Mouse (Mus musculus) left cerebral cortex, adult 8-10 months (tissue): Measurements from ENCODE around the gene Gm6583. TPM values are rescaled to one million over a fixed set of nuclear protein-coding genes. Genes with fewer than 3 reads are reported as not detected.
"Not testable (repeated sequence)": the region's sequence is repeated elsewhere in the genome, so short reads cannot be mapped to it uniquely, and the experiment has no call there.

ENCODE experiments used
- DNase-seq, 2 experiments: peaks; one replicate each; pipeline ENCODE4 v3.0.0; 2022; ENCODE audit warnings: low spot score in 2 of 2
- total RNA-seq, 4 experiments: library from RNA; stranded (reverse); gene quantifications; 2 replicates each; pipeline ENCODE4 v1.2.4; 2022

The Gm6583 gene
- total RNA-seq, 4 experiments from 2014 or later = 0.14 TPM; not detected in 3

DNA sequence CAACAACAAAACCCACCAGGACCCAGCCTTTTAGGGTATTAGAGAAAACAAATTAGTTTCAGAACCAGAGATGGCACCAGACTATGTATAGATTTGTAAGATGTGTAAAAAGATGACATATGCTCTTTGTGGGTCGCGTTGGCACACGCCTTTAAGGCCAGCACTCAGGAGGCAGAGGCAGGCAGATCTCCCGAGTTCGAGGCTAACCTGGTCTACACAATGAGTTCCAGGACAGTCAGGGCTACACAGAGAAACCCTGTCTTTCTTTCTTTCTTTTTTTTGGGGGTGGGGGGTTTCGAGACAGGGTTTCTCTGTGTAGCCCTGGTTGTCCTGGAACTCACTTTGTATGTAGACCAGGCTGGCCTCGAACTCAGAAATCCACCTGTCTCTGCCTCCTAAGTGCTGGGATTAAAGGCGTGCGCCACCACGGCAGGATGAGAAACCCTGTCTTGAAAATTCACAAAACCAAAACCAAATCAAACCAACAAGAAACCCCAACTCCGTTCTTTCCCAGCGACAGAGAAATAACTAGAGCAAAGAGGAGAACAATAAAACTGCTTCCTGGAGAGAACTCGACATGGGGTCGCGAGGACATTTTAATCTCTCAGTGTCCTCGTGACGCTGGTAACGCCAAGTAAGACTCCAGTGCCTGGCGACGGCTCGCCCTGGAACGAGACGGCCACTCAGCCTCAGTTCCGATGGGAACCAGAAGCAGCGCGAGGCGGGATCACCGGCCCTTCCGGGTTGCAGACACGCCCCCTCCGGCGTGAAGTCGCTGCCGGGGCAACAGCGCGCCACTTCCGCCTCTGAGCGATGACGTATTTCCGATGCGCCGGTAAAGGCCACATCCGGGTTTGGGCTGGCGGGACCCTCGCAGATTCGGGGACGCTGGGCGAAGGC is 30.0 kb downstream of the Gm6583 start, which contains the start of gene Tfip11:
TSS of gene Tfip11 (plus strand) at position 813 of the 900 bp plus-strand sequence.
- peak; percentile 94 to 95 for DNase-seq

DNA sequence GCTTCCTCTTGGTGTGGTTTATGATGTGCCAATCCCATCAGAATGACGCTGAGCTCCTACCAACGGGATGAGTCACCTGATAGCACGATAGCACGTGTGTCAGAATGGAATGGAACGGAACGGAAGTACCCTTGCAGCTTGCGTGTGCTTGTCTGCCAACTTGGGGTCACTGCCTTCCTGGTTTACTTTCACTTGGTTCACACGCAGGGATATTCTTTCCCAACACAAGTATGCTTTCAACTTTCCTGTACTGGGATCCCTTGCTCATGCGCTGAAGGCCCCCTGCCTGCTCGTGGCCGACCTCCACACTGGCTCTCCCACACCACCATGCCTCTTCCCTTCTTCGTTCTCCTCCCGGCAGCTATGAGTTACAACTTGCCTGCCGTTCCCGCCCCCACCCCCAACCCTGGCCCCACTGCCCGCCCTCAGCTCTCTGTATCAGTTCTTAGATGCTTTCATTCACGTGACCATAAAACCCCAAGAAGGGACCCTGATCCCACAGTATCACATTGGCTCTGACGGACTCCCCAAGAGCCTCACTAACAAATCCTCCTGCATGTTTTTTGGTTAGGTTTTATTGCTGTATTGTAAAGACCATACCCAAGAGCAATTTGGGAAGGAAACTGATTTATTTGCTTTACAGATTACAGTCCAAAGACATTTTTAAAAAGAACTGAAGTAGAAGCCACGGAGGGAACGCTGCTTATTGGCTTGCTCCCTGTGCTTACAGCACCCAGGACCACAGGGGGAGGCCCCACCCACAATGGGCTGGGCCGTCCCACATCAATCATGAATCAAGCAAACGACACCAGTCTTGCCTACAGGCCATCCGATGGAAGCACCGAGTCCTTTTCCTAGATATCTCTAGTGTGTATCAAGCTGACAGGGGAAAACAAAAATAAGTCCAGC is 30.9 kb downstream of the Gm6583 start:
- no peak for DNase-seq

DNA sequence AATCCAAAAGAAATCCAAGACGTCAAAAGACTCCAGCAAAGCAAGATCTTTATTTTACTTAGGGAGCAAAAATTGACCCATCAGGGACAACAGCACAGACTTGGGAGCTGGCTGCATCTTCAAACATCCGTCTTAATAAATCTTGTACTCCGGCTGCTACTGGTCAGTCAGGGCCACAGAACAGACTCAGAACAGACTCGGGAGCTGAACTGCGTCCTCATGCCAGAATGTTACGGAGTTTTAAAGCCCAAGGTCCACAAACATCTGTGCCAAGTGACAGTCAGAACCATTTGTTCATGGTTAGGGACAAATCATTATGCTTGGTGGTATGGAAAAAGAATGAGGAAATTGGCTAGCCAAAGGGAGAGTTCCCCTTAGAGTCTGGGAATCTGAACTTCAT is 32.6 kb downstream of the Gm6583 start:
- no peak for DNase-seq

DNA sequence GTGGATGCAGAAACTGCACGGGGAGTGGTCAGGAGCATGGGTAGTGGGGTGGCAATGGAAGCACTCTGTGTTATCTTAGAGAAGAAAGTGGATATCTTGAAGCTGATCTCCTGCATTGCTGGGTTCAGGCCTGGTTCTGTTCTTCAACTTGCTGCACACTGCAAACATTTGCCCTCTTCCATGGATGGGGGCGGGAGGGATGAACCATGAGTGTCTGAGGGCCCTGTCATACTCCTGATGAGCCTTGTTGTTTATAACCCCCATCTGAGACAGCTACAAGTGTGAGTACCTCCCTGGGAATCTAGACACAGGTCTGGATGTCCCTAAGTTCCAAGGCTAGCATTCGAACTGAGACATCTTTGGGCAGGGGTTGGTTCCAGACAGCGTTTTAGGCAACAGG is 34.5 kb downstream of the Gm6583 start:
- DNase-seq = no peak

DNA sequence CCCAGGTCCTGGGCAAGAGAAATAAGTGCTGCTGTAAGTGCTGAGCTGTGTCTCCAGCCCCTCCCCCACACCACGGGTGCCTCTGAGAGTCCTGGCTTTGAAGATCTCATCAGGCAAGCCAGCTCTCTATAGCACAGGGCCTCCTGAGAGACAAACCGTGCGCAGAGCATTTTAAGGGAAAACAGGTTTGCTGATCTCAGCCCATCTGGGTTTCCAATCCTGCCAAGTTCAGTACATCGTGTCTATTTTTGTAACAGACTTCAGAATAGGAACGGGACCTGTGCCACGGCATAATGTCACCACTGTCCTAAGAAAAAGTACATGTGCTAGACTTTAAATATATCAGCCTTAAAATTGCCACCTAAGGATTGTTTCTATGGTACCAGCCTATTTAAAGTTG is 34.9 kb downstream of the Gm6583 start:
- DNase-seq = peak; percentile 37 to 94

DNA sequence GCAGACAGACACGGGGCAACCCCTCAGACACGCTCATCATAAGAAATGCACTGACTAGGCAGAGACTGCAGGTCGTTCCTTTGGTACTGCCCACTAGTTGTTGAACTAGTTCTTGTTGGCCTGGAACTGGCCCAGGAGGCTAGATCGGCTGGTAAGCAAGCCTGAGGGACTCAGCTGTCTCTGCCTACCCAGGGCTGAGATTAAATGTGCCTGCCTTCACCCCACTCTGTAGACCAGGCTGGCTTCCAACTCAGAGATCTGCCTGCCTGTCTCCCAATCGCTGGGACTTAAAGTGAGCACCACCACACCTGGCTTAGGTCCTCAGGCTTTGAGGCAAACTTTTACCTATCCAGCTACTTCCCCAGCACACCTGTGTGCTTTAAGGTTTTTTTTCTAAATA is 35.5 kb downstream of the Gm6583 start:
- peak in 1 of 2 experiments; percentile 51 for DNase-seq

DNA sequence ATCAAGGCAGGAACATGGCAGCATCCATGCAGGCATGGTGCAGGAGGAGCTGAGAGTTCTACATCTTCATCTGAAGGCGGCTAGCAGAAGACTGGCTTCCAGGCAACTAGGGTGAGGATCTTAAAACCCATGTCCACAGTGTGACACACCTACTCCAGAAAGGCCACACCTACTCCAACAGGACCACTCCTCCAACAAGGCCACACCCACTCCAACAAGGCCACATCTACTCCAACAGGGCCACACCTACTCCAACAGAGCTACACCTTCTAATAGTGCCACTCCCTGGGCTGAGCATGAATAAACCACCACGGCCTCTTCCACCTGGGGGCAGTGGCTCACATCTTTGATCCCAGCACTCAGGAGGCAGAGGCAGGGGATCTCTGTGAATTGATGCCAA is 36.5 kb downstream of the Gm6583 start:
- DNase-seq = not testable (repeated sequence)

DNA sequence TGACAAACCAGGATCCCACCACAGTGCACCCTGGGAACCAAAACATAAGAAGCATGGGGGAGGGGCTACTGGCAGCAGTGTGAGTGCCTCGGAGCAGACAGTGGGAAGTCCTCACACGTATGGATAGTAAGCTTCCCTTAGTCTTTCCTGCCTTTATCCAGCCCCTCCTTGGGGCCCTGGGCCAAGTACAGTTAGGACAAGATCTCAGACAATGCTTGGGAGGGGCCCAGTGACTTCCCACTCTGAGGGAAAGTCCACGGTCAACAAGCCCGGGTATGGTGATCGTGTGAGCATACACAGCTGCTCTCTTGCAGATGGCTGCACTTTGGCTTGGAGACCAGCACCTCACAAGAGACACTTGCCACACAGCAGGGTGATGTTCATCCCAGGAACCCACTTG is 38.5 kb downstream of the Gm6583 start:
- no peak for DNase-seq

DNA sequence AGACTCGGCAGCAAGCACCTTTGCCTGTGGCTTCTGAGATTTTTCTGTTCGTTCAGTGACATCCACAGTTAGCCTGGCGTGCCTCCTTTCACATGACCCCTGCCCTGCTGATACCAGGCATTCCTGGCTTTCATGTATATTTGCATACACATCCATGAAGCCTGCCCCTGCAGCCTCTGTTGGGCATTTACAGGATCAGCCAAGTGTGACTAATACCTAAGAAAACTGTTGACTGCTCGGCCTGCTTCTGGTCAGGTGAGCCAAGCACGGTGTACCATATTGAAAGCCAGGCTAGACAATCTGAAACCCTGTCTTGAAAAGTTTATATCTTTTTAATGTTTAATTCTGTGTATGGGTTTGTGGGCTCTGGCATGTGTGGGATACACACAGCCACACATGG is 39.4 kb downstream of the Gm6583 start:
- DNase-seq = no peak

DNA sequence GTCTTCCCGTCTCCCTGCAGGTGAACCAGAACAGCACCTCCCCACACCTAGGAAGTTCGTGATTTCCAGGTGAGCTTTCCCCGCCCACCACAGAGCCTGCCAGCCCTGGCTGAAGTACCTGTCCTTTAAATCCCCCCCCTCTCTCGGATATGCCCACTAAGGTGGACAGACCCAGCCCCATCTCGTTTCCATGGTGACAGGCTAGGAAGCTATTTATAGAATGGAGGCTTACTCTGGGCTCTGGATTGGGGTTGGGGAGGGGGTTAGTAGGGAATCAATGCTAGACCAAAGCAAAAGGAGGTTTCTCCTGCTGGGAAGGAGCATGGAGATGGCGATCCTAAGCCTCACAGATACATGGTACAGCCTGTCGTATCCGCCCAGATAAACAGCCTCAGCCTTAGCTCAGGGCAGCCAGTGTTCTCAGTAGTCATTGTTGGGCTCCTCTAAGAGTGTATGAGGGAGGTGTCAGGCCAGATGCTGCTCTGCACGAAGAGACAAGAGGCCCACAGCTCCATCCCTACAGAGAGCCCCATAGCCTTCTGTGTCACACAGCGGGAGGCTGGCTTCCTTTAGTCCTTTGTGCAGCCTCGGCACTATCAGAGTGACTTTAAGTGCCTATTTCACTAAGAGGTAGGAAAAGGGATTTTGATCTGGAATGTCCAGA is 42.5 kb downstream of the Gm6583 start:
- DNase-seq = no peak

DNA sequence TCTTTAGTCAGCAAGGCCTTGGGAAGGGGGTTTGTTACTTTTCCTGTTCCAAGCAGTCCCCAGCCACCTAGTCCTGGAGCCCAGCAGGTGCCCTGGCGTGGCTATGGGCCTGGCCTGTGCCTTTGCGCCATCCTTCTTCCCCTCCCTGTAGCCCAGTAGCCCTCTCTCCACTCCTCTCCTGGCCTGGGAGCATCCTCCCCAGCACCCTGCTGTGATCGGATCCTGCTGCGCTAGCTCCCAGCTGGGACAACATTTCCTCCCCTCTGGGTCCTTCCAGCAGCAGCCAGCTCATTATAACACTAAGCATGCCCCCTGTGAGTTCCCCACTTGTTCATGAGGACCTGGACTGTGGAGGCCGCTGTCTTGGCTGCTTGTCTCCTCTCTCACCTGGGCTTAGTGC is 50.0 kb downstream of the Gm6583 start:
- no peak for DNase-seq

Other genes with a start within 250 kb of the Gm6583 start
- gene Cryba4, start 103.5 kb downstream of the Gm6583 start, total RNA-seq = 1 to 10 TPM in 1 of 4 experiments, under 1 TPM in 3; 0.51 to 1.5 (median 0.82) TPM
- gene Crybb1, start 100.2 kb downstream of the Gm6583 start, total RNA-seq = 1 to 10 TPM; 4.3 to 8.2 (median 5.4) TPM
- 10 to 100 TPM; 33.8 to 43.3 (median 38.6) TPM for gene Tpst2, start 79.3 kb downstream of the Gm6583 start, total RNA-seq
- gene Tfip11, start 29.7 kb downstream of the Gm6583 start, total RNA-seq = 10 to 100 TPM; 43.8 to 51.8 (median 47.0) TPM
- 10 to 100 TPM; 25.8 to 27.9 (median 26.8) TPM for gene Srrd, start 13.0 kb downstream of the Gm6583 start, total RNA-seq
- gene Hps4, start 12.9 kb downstream of the Gm6583 start, total RNA-seq = 10 to 100 TPM; 23.0 to 32.2 (median 27.6) TPM
- gene Asphd2, start 38.8 kb upstream of the Gm6583 start, total RNA-seq = 100 to 1,000 TPM; 168 to 189 (median 175) TPM
- not detected for gene Gm6588, start 93.4 kb upstream of the Gm6583 start, total RNA-seq
- gene Sez6l, start 221.2 kb upstream of the Gm6583 start, total RNA-seq = 100 to 1,000 TPM; 133 to 138 (median 136) TPM